Mouse (Mus musculus) thymus, adult 18-20 months (tissue): ENCODE data around the gene Atp11a.

Source experiments
- DNase-seq, 2 experiments: peaks; one replicate each; pipeline ENCODE4 v3.0.0; 2022; ENCODE audit warnings: mixed read lengths in 2 of 2

The Atp11a gene

GRCm38 (mm10) chr8:12773914-12774313 lies 17.1 kb downstream of the Atp11a start:
- DNase-seq: no peak

GRCm38 (mm10) chr8:12774872-12775298 lies 18.1 kb downstream of the Atp11a start:
- DNase-seq: no peak

- DNase-seq: no peak
Measured at GRCm38 (mm10) chr8:12775302-12775975, 18.6 kb downstream of the Atp11a start.

GRCm38 (mm10) chr8:12776166-12776565 lies 19.4 kb downstream of the Atp11a start:
- no peak for DNase-seq

DNA sequence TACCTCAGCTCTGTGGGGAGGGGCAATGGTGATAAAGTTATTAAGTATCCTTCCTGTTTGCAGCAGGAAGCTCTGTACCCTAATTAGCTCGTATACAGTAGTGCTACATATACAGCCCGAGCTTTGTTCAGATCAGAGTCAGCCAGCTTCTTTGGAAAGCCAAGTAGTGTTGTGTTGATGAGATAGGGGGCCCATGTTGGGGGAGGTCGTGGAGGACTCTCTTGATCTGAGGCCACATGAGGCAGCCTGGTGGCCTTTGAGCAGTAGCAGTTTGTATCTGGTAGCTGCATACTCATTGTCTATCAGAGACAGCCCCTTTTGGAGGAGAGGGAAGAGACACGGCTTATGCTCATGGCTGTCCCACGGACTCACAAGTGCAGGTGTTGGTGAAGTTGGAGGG lies 20.4 kb downstream of the Atp11a start:
- no peak for DNase-seq

- no peak for DNase-seq
Measured at GRCm38 (mm10) chr8:12779541-12779940, 22.7 kb downstream of the Atp11a start.

DNA sequence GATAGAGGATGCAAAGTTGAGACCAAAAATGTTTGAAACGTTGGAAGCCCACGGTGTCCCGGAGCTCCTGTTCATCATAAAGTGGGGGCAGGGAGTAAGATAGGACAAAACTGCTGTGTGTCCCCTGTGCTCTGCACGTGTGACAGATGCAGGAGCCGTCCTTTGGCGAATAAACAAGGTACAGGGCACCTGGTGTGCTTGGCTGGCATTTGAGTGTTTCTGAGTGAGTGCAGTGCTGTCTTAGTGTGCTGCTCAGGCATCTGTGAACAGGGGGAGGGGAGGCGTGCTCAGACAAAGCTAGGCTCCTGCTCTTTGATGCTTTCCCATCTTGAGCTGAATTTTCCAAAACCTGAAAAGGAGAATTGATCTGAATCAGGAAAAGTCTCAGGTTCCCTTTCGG lies 28.7 kb downstream of the Atp11a start:
- no peak for DNase-seq

DNA sequence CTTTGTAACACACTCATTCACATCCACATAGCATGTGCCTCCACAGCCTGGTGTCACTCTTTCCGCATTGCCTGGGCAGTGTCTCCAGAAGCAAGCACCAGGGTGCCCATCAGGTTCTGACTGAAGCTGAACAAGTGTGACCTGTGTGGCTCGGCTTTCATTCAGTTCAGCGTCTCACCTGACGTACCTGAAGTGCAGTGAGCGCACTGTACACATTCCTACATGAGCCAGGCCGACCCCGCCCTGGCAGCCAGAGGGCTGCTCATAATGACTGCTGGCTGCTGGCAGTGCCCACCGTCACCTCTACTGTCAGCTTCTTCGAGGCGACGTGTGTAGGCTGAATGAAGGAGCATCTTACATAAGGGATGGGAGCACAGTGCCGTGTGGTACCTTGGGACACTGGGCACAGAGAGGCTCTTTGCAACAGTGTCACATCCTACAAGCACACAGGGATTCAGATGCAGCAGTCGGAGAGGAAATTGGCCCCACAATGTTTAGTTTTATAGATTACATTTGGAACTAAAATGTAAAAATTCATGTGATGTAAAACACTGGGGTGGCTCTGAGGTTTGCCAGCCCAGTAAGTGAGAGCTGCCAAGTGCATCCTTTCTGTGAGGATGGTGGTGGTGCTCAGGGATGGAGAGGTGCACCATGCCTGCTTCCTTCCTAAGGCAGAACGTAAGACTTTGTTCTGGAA lies 29.6 kb downstream of the Atp11a start:
- no peak for DNase-seq

DNA sequence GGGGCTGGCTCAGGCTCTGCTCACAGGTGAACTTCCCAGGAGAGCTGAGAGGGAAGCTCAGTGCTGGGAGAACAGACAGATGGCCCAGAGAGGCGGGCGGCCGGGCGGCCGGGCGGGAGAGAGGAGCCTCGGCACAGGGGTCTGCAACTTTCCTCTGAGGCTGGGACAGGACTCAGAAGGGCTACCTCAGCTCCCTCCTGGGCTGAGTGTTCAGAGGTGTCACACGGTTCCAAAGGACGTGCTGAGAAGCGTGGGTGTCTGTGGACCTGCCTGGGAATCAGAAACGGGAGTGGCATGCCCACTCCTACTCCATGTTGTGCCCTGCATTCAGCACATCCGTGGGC lies 30.1 kb downstream of the Atp11a start:
- no peak for DNase-seq

DNA sequence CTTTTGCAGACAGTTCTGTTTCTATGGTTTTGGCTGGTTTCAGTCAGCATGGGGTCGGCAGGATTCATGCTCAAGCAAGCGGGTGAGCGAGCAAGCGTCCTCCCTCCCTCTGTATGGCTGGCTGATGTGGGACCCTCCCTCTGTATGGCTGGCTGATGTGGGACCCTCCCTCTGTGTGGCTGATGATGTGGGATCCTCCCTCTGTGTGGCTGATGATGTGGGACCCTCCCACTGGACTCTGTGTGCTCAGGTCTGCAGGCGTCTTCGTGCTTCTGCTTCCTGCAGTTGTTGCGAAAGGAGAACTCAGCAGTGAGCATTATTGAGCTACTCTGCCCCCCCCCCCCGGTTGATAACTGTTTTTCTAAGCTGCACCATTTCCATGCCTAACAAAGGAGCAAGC lies 30.6 kb downstream of the Atp11a start:
- no peak for DNase-seq

DNA sequence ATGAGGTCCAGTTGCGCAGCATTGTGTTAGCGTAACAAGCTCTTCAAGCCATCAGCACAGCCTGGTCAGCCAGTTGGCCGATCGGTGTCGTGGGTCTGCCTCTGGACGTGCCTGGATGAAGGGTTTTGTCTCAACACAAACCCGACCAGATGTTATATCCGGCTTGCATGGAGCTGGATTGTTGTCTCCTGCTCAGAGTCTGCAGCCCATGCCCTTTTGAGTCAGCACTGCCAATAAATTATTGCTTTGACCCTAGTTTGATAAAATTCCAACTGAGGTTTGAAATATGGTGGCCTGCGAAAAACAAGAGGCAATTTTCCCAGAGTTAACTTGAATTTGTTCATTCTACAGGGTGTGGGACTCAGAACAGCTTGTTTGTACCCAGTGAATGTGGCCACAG lies 31.9 kb downstream of the Atp11a start:
- DNase-seq: no peak

DNA sequence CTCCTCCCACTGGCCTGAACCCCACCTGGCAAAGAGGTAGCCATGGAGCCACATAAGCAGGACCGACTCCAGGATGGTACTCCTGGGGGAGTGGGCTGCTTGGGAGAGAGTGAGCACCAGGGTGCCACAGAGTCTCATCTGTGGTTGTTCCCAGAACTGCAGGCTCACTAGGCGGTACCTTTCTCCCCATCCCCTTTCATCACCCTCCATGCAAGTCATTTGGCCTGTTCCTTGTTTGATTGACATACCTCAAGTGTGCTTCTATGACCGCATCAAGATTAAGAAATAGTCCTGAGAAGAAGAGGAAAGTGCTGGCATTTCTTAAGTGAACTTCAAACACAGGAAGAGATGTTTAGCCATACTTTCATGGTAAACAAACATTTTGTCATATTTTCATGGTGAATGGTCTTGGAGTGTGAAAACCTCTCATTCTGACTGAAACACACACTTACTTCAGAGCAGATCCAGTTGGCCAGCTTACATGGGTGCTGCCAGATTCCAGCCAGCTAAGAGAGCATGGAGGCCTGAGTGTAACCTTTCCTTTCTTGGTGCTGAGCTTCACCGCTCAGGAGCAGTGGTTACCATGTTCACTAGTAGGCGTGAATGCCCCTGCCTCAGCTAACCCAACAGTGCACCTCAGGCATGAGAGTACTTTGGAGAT lies 38.3 kb downstream of the Atp11a start:
- no peak for DNase-seq

DNA sequence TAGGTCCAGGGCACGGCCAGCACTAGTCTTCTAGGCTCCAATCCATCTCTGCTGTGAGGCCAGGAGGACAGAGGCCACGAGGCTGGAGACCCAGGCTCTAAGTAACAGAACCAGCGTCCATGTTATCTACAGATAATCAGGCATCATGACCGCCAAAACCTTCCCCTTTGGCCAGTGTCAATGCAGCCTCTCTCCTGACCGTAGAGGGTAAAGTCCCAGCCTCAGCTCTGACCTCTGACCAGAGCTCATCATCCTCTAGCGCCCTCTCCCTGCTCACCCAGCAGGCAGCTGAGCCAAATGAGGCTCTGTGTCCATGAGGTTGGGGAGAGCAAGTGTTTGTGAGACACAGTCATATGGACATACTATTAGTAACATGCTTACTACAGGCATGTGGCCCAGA lies 42.3 kb downstream of the Atp11a start:
- DNase-seq: no peak

- DNase-seq: no peak
Measured at GRCm38 (mm10) chr8:12799832-12800231, 43.0 kb downstream of the Atp11a start.

DNA sequence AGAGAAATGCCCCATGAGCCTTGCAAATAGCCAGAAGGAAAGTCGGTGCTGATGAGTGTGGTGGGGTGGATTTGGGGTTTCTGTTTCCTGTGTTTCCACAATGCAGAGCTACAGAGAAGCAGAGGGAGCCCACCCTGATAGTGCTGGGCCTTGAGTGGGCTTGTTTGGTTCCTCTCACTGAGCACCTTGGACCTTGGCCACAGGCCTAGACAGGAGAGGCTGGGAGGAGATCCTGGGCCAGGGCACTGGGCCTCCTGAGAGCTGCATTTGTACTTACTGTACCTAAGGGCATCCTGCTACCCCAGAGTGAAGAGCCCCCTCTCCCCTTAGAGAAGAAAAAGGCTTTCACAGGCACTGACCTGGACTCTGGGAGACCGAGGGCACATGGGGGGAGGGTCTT lies 43.4 kb downstream of the Atp11a start:
- DNase-seq: no peak

DNA sequence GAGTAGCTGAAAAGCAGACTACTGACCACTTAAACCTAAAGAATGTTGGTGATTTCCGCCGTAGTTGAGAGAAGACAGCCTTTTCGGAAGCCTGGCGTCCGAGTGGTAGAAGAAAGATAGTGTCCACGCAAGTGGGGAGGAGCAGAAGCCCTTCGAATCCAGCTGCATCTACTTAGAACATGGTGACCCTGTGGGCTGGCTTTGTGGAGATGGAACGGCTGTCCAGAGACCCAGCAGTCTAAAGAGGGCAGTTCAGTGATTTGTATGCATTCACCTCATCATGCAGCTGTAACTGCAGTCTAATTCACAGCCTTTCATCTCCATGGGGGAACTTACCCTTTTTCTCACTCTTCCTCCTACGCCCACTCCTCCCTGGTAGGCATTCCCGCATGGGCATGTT lies 44.8 kb downstream of the Atp11a start:
- no peak for DNase-seq

DNA sequence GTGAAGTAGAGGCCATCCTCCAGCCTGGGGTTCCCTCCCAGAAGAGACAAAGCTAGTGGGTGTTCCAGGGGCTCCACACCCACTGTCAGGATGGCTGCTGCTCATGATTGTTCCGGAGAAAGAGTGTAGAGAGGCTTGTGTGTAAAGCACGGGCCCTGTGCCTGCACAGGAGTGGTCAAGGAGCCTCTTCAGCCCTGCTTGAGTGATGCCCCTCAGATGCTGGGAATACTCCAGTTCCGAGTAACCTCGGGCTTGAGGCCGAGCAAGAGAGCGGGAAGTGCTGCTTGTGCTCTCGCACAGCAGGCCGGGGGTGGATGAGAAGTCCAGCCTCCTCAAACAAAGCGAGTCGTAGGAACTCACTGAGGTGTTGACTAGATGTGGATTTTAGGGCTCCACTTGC lies 46.3 kb downstream of the Atp11a start:
- DNase-seq: no peak

- no peak for DNase-seq
Measured at GRCm38 (mm10) chr8:12804909-12805308, 48.1 kb downstream of the Atp11a start.

GRCm38 (mm10) chr8:12805569-12805968 lies 48.8 kb downstream of the Atp11a start:
- no peak for DNase-seq

GRCm38 (mm10) chr8:12808018-12808417 lies 51.2 kb downstream of the Atp11a start:
- no peak for DNase-seq

DNA sequence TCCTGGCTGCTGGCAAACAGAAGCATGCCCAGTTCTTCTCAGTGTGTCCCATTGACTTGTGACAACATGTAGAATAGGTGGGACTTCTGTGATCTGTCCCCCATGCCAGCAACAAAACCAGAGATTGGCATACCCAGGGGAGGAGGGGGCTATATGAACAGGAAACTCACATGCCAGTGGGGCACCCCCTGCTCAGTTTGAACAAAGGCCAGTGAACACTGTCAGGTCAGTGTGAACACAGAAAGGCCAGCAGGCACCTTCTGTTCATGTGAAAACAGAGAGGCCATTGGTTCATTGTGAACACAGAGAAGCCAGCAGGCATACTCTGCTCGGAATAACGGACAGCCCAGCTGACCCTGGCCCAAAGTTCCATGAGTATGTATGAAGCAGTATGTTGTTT lies 52.7 kb downstream of the Atp11a start:
- no peak for DNase-seq

DNA sequence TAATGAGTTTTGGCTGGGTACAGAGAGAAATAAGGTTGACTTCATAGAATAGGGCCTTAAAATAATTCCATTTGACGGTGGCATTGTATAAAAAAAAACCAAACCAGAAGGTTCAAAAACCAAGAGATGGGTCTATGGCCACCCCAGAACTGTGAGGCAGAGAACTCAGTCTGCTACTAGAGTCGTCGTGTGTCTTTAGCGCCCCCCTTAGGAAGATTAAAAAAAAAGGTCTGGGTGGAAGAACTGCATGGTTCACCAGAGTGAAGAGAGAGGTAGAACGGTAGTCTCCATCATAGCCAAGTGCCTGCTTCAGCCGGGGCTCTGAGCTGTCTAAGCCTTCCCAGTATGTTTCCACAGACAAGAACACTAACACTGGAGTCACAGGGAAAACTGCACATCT lies 54.4 kb downstream of the Atp11a start:
- no peak for DNase-seq

DNA sequence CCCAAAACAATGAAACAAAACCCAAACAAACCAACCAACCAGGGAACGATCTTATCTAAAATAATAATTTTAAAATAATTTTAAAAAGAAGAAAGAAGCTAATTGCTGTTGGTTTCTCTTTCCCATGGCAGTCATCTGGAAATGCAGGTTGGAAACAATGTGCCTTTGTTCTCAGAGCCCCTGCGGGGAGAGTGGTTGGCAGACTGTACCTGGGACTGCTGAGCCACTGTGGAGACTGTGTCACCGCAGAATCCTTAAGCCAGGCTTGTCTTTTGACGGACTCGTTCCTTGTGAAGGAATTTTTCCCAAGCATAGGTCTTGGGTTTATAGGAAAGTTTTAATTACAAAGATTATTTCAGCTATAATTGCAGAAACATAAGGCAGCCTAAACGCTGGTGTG lies 59.6 kb downstream of the Atp11a start:
- no peak for DNase-seq

DNA sequence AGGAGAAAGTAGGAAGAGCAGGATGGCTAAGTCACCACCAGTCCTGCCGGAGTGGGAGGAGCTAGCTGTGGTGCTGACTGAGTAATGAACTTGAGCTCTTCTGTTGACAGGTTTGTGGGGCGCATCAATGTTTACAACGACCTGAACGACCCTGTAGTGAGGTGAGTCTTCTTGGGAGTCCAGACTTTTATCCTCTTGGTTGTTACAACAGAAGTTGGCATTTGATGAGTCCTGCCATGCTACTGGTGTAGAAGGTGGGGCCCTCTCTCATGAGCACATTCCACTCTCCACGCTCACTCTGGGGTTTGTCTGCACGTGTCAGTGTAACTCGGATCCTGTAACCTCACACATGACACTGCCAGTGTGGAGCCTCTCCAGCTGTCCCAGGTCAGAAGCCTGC lies 66.1 kb downstream of the Atp11a start:
- no peak for DNase-seq
